Mouse (Mus musculus) limb, embryonic 13.5 days (tissue): Measurements from ENCODE around the gene Tbc1d30. TPM values are rescaled to one million over a fixed set of nuclear protein-coding genes. Genes with fewer than 3 reads are reported as not detected.

Experiments used
- ATAC-seq: fragments of 200-750 bp; cut with Nextera tagmentation; 2 replicates; pipeline ENCODE4 v1.8.0; 2017; ENCODE audit warnings: low read depth, moderate number of reproducible peaks, moderate TSS enrichment; ENCODE audit not compliant: low FRiP score
- H3K27ac ChIP-seq: fragments of 300-500 bp; sonication (generic); 2 replicates; pipeline ENCODE4 v1.5.1; 2015; ENCODE audit warnings: inconsistent platforms, mild to moderate bottlenecking, moderate library complexity
- H3K27me3 ChIP-seq: fragments of 300-500 bp; sonication (generic); 2 replicates; pipeline ENCODE4 v1.6.1; 2015; ENCODE audit warnings: mild to moderate bottlenecking, inconsistent platforms
- H3K36me3 ChIP-seq: fragments of 300-500 bp; sonication (generic); 2 replicates; pipeline ENCODE4 v1.6.1; 2015; ENCODE audit warnings: inconsistent platforms, mild to moderate bottlenecking, moderate library complexity
- H3K4me1 ChIP-seq: fragments of 300-500 bp; sonication (generic); 2 replicates; pipeline ENCODE4 v1.6.1; 2015; ENCODE audit warnings: inconsistent platforms
- H3K4me2 ChIP-seq: fragments of 300-500 bp; sonication (generic); replicated peaks from 2 replicates; pipeline ENCODE4 v1.6.1; 2015; ENCODE audit warnings: inconsistent platforms, mild to moderate bottlenecking, moderate library complexity
- H3K4me3 ChIP-seq: fragments of 300-500 bp; sonication (generic); 2 replicates; pipeline ENCODE4 v1.5.1; 2015; ENCODE audit warnings: moderate library complexity, mild to moderate bottlenecking, inconsistent platforms
- H3K9ac ChIP-seq: fragments of 300-500 bp; sonication (generic); 2 replicates; pipeline ENCODE4 v1.6.1; 2015; ENCODE audit warnings: mild to moderate bottlenecking, inconsistent platforms
- H3K9me3 ChIP-seq: fragments of 300-500 bp; sonication (generic); 2 replicates; pipeline ENCODE4 v1.6.1; 2016; ENCODE audit warnings: inconsistent platforms
- WGBS: fragments of 180-500 bp; shearing (Covaris S2); methylation state at CpG from one replicate; pipeline ENCODE4 v1.1.7; 2015; 5-methylcytosine and 5-hydroxymethylcytosine counted together
- polyA plus RNA-seq: library from polyadenylated mRNA; unstranded; fragments of >200 nt; fragmentation: Nextera tagmentation; extraction: Ambion mirVana; gene quantifications from 2 replicates; pipeline ENCODE4 v1.2.1, GENCODE M21; 2015

Tbc1d30 gene
- polyA plus RNA-seq = 0.64 and 1.0 TPM in 2 replicates

DNA sequence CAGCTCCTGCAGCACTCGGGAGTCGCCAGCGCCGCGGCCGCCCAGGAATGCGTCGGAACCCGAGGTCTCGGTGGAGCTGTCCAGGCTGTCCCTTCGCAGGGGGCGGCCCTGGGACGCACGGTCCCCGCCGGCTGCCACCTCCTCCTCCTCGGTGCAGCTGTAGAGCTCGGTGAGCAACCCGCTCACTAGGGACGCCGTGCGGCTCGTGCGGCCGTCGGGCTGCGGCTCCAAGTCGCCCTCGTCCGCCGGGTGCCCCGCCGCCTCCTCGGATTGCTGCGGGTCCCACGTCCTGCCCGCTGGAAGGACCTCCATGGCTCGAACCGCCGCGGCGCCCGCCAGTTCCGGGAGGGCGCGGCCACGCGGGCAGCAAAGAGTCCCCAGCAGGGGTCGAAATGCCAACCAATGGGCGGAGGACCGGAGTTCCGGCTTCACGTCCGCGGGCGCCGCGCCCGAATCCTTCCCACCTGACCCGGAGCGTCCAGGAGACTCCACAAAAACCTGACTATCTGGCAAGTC, at the start of gene Tbc1d30:
Tbc1d30 (minus strand) TSS at position 213 of the 516 bp plus-strand sequence.
- H3K27ac ChIP-seq = no peak within 1 kb of the TSS
- peak within 1 kb of the TSS; percentile 53 for H3K4me3 ChIP-seq
- H3K27me3 ChIP-seq = peaks cover 50% of the 10 kb centered on the region
- H3K4me2 ChIP-seq = peak within 1 kb of the TSS; percentile 86
- no peaks in the 10 kb centered on the region for H3K9me3 ChIP-seq
- peaks cover 25% of the 10 kb centered on the region for H3K4me1 ChIP-seq
- ATAC-seq = peak; percentile 51
- H3K9ac ChIP-seq = peak within 1 kb of the TSS; percentile 59
- H3K36me3 ChIP-seq = no peaks in the 10 kb centered on the region
- under 1% methylated on average over 39 of the region's 61 CpGs for WGBS

DNA sequence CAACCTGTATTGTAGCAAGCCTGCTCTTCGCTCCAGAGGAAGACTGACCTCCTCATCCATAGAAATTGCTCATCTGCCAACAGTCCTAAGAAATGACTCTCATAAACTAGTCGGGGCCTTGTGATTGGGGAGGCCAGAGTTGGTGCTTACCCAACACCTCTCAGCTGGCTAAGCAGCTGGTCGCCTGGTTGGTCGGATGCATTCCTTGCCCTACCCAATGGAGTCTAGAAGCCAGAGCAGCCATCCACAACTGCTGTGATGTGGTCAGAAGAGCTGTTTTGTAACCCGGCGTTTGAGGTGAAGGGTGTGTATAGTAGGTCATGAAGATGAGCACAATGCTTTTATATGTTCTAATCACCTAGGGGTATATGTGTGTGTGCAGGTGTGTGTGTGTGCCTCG, 47.5 kb upstream of the Tbc1d30 start:
- ATAC-seq = no peak
- Histone ChIP-seq H3K4me2 (no peak overlapping the region), H3K36me3 (peaks cover 38% of the 10 kb centered on the region), H3K4me3 (no peak overlapping the region), H3K27ac (no peak overlapping the region), H3K9ac (no peak overlapping the region), H3K9me3 (no peaks in the 10 kb centered on the region), H3K27me3 (no peaks in the 10 kb centered on the region), H3K4me1 (peaks cover 9% of the 10 kb centered on the region; the same call in 1 of the 2 replicates)
- WGBS = 90% methylated on average over 7 of the region's 7 CpGs

DNA sequence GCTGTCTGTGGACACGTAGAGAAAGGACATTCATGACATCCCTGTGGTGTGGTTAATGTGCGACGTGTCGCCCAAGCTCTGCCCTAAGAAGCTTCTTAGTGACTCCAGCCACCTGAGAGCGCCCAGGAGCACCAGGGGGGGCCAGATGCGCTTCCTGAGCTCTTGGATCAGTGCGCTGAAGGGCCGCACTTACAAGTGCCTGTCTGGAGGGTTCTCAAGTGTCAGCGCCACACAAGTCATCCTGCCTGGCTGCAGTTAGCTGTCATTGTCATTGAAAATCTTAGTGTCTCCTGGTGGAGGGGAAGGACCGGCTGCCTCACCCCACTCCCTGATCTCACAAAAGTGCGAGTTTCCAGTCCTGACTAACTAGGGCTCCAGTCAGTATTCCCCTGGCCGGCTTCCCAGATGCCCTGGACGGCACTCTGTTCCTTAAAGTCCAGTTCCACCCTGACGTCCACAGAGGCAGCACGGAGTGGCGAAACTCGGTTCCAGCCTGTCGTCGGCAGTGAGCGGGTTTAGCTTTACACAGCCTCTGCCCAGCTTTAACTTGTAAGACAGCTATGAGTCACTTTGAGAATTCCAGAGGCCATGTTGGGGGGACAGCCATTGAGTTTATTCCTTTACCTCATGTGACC, 44.6 kb upstream of the Tbc1d30 start:
- H3K9me3 ChIP-seq = no peaks in the 10 kb centered on the region
- peaks cover 67% of the 10 kb centered on the region for H3K36me3 ChIP-seq
- no peaks in the 10 kb centered on the region for H3K27me3 ChIP-seq
- H3K4me2 ChIP-seq = no peak overlapping the region
- no peak overlapping the region for H3K4me3 ChIP-seq
- WGBS = 81% methylated on average over 20 of the region's 20 CpGs
- no peak overlapping the region for H3K27ac ChIP-seq
- peaks cover 9% of the 10 kb centered on the region; the same call in 1 of the 2 replicates for H3K4me1 ChIP-seq
- no peak overlapping the region for H3K9ac ChIP-seq
- ATAC-seq = no peak

DNA sequence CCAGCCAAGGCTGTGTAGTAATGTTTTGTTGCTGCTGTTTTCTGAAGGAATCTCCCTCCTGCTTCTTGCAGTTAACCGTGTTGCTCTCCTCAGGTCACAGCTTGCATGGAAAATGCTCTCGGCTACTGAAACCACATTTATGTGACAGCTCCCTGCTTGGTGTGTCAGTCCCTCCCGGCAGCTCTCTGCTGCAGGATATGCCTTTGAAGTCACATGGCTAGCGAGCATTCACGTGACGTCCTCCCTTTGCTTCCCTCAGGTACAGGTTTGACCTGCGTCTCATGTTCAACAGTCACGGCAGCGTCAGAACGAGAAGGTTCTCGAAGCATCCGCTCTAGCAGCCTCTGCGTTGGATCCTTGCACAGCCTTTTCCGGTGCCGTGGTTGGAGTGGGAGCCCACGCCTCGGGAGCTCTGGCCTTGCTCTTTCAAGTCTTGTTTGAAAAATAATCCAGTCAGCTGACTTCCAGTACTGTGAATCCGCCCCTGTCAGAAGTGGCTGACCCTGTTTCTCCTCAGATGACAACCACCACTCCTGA, 43.8 kb upstream of the Tbc1d30 start:
- WGBS = 77% methylated on average over 18 of the region's 18 CpGs
- H3K4me2 ChIP-seq = no peak overlapping the region
- 0 out of 2 replicates have a peak overlapping the region, but pooled peaks have one; percentile 17 for H3K27ac ChIP-seq

DNA sequence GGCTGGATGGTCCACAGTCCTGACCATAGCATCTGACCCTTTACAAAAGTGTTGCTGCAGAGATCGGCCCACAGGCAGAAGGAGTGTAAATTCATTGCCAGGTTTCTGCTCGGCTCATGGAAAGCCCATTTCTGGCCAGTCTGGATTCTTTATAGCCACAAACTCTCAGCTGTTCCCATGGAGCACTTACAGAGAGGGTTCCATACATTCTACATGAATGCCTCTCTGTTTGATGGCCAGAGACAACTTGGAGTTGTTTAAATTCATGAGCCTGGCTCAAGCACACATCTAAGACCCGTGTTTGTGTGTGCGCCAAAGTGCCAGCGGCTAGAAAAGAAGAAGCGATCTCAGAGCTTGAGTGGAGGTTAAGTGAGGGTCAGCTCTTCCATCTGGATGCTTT, 43.2 kb upstream of the Tbc1d30 start:
- ATAC-seq = 0 out of 2 replicates have a peak, but pooled peaks have one; percentile 17
- H3K36me3 ChIP-seq = peaks cover 81% of the 10 kb centered on the region
- no peaks in the 10 kb centered on the region for H3K27me3 ChIP-seq
- no peak overlapping the region for H3K4me2 ChIP-seq
- WGBS = 75% methylated on average over 6 of the region's 6 CpGs
- 0 out of 2 replicates have a peak, but pooled peaks cover 6% of the 10 kb centered on the region for H3K4me1 ChIP-seq
- H3K27ac ChIP-seq = 0 out of 2 replicates have a peak overlapping the region, but pooled peaks have one; percentile 17
- 0 out of 2 replicates have a peak overlapping the region, but pooled peaks have one; percentile 20 for H3K9ac ChIP-seq
- no peaks in the 10 kb centered on the region for H3K9me3 ChIP-seq
- no peak overlapping the region for H3K4me3 ChIP-seq

More for the DNA sequence above, 43.8 kb upstream of the Tbc1d30 start:
- 0 out of 2 replicates have a peak overlapping the region, but pooled peaks have one; percentile 20 for H3K9ac ChIP-seq
- ATAC-seq = no peak
- no peaks in the 10 kb centered on the region for H3K9me3 ChIP-seq
- peaks cover 8% of the 10 kb centered on the region; the same call in 1 of the 2 replicates for H3K4me1 ChIP-seq
- H3K27me3 ChIP-seq = no peaks in the 10 kb centered on the region
- H3K36me3 ChIP-seq = peaks cover 75% of the 10 kb centered on the region
- no peak overlapping the region for H3K4me3 ChIP-seq

DNA sequence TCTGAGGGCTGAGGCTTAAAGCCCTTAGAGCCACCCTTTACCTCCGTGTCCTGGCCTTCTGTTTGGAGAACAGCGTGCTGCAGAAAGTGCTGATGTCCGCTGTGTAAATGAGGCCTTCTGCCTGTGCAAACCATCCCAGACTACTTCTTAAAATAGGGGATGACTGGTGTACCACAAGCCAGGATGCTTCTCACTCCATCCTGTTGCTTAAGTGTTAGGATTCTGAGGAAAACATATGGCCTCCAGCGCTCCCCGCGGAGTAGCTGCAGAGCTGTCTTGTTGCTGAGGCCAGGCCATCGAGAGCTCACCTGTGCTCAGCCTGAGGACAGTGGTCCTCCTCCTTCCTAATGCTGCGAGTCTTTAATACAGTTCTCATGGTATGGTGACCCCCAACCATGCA, 40.8 kb upstream of the Tbc1d30 start:
- H3K9ac ChIP-seq = no peak overlapping the region
- H3K9me3 ChIP-seq = no peaks in the 10 kb centered on the region
- peaks cover 95% of the 10 kb centered on the region for H3K36me3 ChIP-seq
- H3K27me3 ChIP-seq = no peaks in the 10 kb centered on the region
- 0 out of 2 replicates have a peak, but pooled peaks cover 6% of the 10 kb centered on the region for H3K4me1 ChIP-seq
- ATAC-seq = no peak
- no peak overlapping the region for H3K27ac ChIP-seq
- H3K4me2 ChIP-seq = no peak overlapping the region
- no peak overlapping the region for H3K4me3 ChIP-seq
- 92% methylated on average over 8 of the region's 8 CpGs for WGBS

DNA sequence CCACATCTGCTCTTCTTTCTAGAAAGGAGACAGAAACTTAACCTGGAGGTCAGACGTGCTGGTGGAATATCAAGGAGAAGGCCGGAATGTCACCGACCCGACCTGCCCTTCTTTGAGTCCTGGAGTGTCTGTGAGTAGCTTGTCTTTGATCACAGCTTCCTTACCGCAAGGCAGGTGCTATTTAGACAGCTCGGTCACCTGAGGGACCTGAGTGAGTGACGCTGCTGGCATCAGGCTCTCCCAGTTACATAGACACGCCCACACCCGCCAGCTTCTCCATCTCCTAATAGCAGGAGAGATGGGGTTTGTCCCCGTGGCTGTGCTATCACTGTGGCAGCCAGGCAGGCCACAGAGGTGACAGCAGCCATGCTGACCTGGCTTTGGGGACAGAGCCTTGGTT, 39.5 kb upstream of the Tbc1d30 start:
- WGBS = 78% methylated on average over 10 of the region's 10 CpGs
- Histone ChIP-seq H3K9ac (no peak overlapping the region), H3K4me3 (no peak overlapping the region), H3K4me1 (peaks cover 11% of the 10 kb centered on the region; the same call in 1 of the 2 replicates), H3K9me3 (no peaks in the 10 kb centered on the region), H3K4me2 (no peak overlapping the region), H3K36me3 (peaks cover 90% of the 10 kb centered on the region), H3K27ac (no peak overlapping the region), H3K27me3 (no peaks in the 10 kb centered on the region)
- ATAC-seq = no peak

DNA sequence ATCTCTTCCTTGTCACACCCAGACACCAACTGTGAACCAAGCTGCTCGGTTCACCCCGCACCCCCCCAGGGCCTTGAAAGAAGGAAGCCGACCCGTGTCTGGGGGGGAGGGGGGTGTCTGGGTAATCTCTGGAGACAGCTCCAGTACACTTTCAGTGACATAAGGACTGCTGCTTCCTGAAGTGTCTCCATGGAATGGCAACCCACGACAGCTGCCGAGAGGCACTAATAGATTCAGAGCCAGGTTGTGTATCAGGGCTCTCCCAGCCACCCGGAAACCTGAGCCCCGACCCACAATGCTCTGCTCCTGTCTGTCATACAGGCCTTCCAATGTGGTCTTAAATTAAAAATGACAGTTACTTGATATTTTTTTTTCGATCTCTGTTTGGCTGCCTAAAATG, 35.3 kb upstream of the Tbc1d30 start:
- H3K27ac ChIP-seq = no peak overlapping the region
- H3K4me2 ChIP-seq = no peak overlapping the region
- no peak overlapping the region for H3K9ac ChIP-seq
- H3K4me3 ChIP-seq = no peak overlapping the region
- ATAC-seq = peak; percentile 83
- no peaks in the 10 kb centered on the region for H3K27me3 ChIP-seq
- H3K4me1 ChIP-seq = peaks cover 5% of the 10 kb centered on the region; the same call in 1 of the 2 replicates
- H3K36me3 ChIP-seq = peaks cover 89% of the 10 kb centered on the region
- H3K9me3 ChIP-seq = no peaks in the 10 kb centered on the region
- 51% methylated on average over 9 of the region's 9 CpGs for WGBS

DNA sequence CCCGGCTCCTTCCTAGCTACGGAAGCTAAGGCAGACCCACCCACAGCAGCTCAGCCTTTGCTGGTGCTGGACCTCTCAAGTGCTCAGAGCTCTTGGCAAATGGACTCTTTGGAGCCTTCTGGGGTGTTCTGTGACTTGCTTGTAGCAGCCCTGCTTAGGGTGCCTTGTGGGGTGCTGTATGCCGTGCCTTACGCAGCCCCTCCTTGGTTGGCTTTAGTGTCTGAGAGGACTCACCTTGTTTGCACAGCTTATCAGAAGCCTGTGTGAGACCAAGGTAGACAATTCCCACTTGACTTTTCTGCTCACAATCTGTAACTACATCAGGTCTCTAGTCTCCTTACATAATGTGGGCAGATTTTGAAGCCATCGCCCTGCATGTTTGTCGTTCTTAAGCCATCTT, 34.6 kb upstream of the Tbc1d30 start:
- Histone ChIP-seq H3K4me2 (no peak overlapping the region), H3K9me3 (no peaks in the 10 kb centered on the region), H3K27ac (no peak overlapping the region), H3K4me1 (peaks cover 5% of the 10 kb centered on the region; the same call in 1 of the 2 replicates), H3K27me3 (no peaks in the 10 kb centered on the region), H3K9ac (no peak overlapping the region), H3K36me3 (peaks cover 89% of the 10 kb centered on the region), H3K4me3 (no peak overlapping the region)
- no peak for ATAC-seq
- WGBS = 94% methylated on average over 6 of the region's 6 CpGs

DNA sequence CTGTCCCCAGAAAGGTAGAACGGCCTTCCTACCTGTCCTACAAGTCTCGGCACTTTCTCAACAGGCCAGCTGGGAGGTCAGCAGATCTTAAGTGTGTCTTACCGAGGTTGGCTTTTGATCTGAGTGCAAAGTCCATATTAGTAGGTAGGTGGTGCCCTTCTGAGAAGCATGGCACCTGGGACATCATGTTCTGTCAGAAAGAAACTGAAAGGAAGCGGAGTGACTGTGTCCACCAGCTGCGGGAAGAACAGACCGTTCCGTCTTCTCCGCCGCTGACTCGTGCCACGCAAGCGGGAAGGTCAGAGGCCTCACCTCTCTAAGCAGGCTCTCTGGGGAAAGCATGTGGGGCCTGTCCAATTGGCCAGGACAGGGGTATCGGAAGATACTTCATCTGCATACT, 33.6 kb upstream of the Tbc1d30 start:
- whole genome bisulfite sequencing = 92% methylated on average over 13 of the region's 13 CpGs
- no peak overlapping the region for H3K4me2 ChIP-seq
- peaks cover 88% of the 10 kb centered on the region for H3K36me3 ChIP-seq
- H3K9ac ChIP-seq = no peak overlapping the region
- ATAC-seq = no peak
- no peaks in the 10 kb centered on the region for H3K9me3 ChIP-seq
- no peaks in the 10 kb centered on the region for H3K27me3 ChIP-seq
- no peak overlapping the region for H3K27ac ChIP-seq
- peaks cover 5% of the 10 kb centered on the region; the same call in 1 of the 2 replicates for H3K4me1 ChIP-seq
- no peak overlapping the region for H3K4me3 ChIP-seq

DNA sequence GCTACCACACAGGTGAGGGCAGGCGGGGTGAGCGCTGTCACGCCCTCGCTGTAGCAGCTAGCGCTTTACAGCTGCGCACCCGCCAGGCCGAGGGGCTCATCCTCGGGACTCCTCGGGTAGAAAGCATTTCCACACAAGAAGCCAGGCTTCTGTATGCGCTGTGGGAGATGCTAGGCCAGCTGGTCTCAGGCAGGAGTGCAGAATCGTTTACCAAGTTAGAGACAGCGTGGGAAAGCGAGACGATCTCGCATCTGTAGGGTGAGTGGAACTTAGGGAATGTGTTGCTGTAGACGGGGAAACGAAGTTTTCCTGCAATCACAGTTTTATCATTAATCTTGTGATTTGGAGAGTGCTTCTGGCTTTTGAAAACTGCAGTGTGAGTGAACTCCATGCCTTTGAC, 30.2 kb upstream of the Tbc1d30 start:
- no peak overlapping the region for H3K4me3 ChIP-seq
- no peak overlapping the region for H3K4me2 ChIP-seq
- H3K27me3 ChIP-seq = no peaks in the 10 kb centered on the region
- no peak overlapping the region for H3K27ac ChIP-seq
- 92% methylated on average over 18 of the region's 18 CpGs for WGBS
- peaks cover 2% of the 10 kb centered on the region; the same call in 1 of the 2 replicates for H3K4me1 ChIP-seq
- H3K9ac ChIP-seq = no peak overlapping the region
- no peaks in the 10 kb centered on the region for H3K9me3 ChIP-seq
- no peak for ATAC-seq
- H3K36me3 ChIP-seq = peaks cover 95% of the 10 kb centered on the region

DNA sequence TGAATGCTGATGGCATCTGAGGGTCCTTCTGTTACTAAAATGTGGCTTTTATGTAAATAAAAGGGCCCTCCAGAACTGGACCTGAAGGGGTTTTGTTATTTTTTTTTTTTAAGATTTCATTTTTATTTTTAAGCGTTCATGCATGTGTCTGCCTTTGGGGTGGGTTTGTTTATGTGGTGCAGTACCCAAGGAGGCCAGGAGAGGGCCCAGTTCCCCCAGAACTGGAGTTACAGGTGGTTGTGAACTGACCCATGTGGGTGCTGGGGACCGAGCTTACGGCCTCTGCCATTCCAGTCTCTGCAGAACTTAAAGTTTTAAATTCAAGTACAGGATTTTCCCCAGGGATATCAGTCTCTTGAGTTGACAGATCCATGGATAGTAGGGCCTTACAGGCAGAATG, 28.3 kb upstream of the Tbc1d30 start:
- Histone ChIP-seq H3K27ac (no peak overlapping the region), H3K36me3 (peaks cover 95% of the 10 kb centered on the region), H3K27me3 (no peaks in the 10 kb centered on the region), H3K9me3 (no peaks in the 10 kb centered on the region), H3K9ac (no peak overlapping the region), H3K4me3 (no peak overlapping the region), H3K4me2 (no peak overlapping the region), H3K4me1 (no peaks in the 10 kb centered on the region)
- ATAC-seq = no peak
- WGBS = 100% methylated on average over 3 of the region's 3 CpGs
